Mouse (Mus musculus) midbrain, embryonic 13.5 days (tissue): ENCODE results near the gene Gcnt2. TPM values are rescaled to one million over a fixed set of nuclear protein-coding genes. Genes with fewer than 3 reads are reported as not detected.
"Not testable (repeated sequence)": the region's sequence is repeated elsewhere in the genome, so short reads cannot be mapped to it uniquely, and the experiment has no call there.

Experiments
- ATAC-seq: fragments of 200-750 bp; cut with Nextera tagmentation; 2 replicates; pipeline ENCODE4 v1.8.0; 2017; ENCODE audit warnings: mild to moderate bottlenecking, moderate TSS enrichment, moderate library complexity
- H3K27ac ChIP-seq: fragments of 300-500 bp; sonication (generic); 2 replicates; pipeline ENCODE4 v1.5.1; 2015; ENCODE audit warnings: inconsistent platforms, mild to moderate bottlenecking, moderate library complexity
- H3K27me3 ChIP-seq: fragments of 300-500 bp; sonication (generic); 2 replicates; pipeline ENCODE4 v1.6.1; 2015; ENCODE audit warnings: mild to moderate bottlenecking, inconsistent platforms
- H3K36me3 ChIP-seq: fragments of 300-500 bp; sonication (generic); 2 replicates; pipeline ENCODE4 v1.6.1; 2015; ENCODE audit warnings: mild to moderate bottlenecking, inconsistent platforms
- H3K4me1 ChIP-seq: fragments of 300-500 bp; sonication (generic); replicated peaks from 2 replicates; pipeline ENCODE4 v1.6.1; 2015; ENCODE audit warnings: inconsistent platforms
- H3K4me2 ChIP-seq: fragments of 300-500 bp; sonication (generic); replicated peaks from 2 replicates; pipeline ENCODE4 v1.6.1; 2015; ENCODE audit warnings: moderate library complexity, mild to moderate bottlenecking, inconsistent platforms
- H3K4me3 ChIP-seq: fragments of 300-500 bp; sonication (generic); replicated peaks from 2 replicates; pipeline ENCODE4 v1.5.1; 2015; ENCODE audit warnings: mild to moderate bottlenecking, inconsistent platforms
- H3K9ac ChIP-seq: fragments of 300-500 bp; sonication (generic); replicated peaks from 2 replicates; pipeline ENCODE4 v1.6.1; 2015; ENCODE audit warnings: mild to moderate bottlenecking, inconsistent platforms
- H3K9me3 ChIP-seq: fragments of 300-500 bp; sonication (generic); 2 replicates; pipeline ENCODE4 v1.6.1; 2016; ENCODE audit warnings: mild to moderate bottlenecking, inconsistent platforms
- WGBS: fragments of 180-500 bp; shearing (Covaris S2); methylation state at CpG from one replicate; pipeline ENCODE4 v1.1.7; 2015; 5-methylcytosine and 5-hydroxymethylcytosine counted together
- microRNA-seq: library from miRNA; unstranded; fragments of <30 nt; microRNA quantifications from one replicate; pipeline ENCODE4, GENCODE M21; 2016
- polyA plus RNA-seq: library from polyadenylated mRNA; unstranded; fragments of >200 nt; fragmentation: Nextera tagmentation; extraction: Ambion mirVana; gene quantifications from 2 replicates; pipeline ENCODE4 v1.2.1, GENCODE M21; 2015

The Gcnt2 gene
- polyA plus RNA-seq, 1 experiment from 2014 or later: 3.6 TPM

GRCm38 (mm10) chr13:40994487-40995263 lies 135.1 kb downstream of the Gcnt2 start:
- no peaks in the 10 kb centered on the region for H3K27me3 ChIP-seq
- WGBS: 14% methylated on average over 8 of the region's 8 CpGs
- no peak overlapping the region for H3K9ac ChIP-seq
- no peak overlapping the region for H3K4me3 ChIP-seq
- H3K4me2 ChIP-seq: 0 out of 2 replicates have a peak overlapping the region, but pooled peaks have one; percentile 3
- ATAC-seq: peak; percentile 45; the same call in 1 of the 2 replicates
- no peaks in the 10 kb centered on the region for H3K36me3 ChIP-seq
- H3K9me3 ChIP-seq: no peaks in the 10 kb centered on the region
- H3K4me1 ChIP-seq: peaks cover 9% of the 10 kb centered on the region; the same call in 1 of the 2 replicates
- H3K27ac ChIP-seq: no peak overlapping the region; the same call in 1 of the 2 replicates

GRCm38 (mm10) chr13:40998537-40998936 lies 139.0 kb downstream of the Gcnt2 start:
- WGBS: 89% methylated on average over 5 of the region's 5 CpGs

GRCm38 (mm10) chr13:41000140-41000925 lies 140.8 kb downstream of the Gcnt2 start:
- H3K9me3 ChIP-seq: no peaks in the 10 kb centered on the region
- ATAC-seq: peak; percentile 55
- H3K27me3 ChIP-seq: no peaks in the 10 kb centered on the region
- peak overlapping the region; percentile 94 for H3K4me3 ChIP-seq
- 2% methylated on average over 25 of the region's 25 CpGs for WGBS
- H3K9ac ChIP-seq: peak overlapping the region; percentile 74
- peaks cover 10% of the 10 kb centered on the region for H3K36me3 ChIP-seq
- peak overlapping the region; percentile 75 for H3K4me2 ChIP-seq
- peaks cover 22% of the 10 kb centered on the region for H3K4me1 ChIP-seq
- H3K27ac ChIP-seq: peak overlapping the region; percentile 89

More at GRCm38 (mm10) chr13:40998537-40998936, 139.0 kb downstream of the Gcnt2 start:
- H3K4me2 ChIP-seq, H3K36me3 ChIP-seq, H3K27me3 ChIP-seq, H3K9me3 ChIP-seq, H3K4me3 ChIP-seq, H3K9ac ChIP-seq, H3K27ac ChIP-seq, ATAC-seq: not testable (repeated sequence)
- H3K4me1 ChIP-seq: peaks cover 30% of the 10 kb centered on the region

- Histone ChIP-seq H3K4me1 (peaks cover 22% of the 10 kb centered on the region), H3K9ac (peak within 1 kb of the TSS; percentile 90), H3K27me3 (no peaks in the 10 kb centered on the region), H3K4me2 (peak within 1 kb of the TSS; percentile 91), H3K36me3 (peaks cover 18% of the 10 kb centered on the region), H3K4me3 (peak within 1 kb of the TSS; percentile 94), H3K27ac (peak within 1 kb of the TSS; percentile 89), H3K9me3 (no peaks in the 10 kb centered on the region)
- peak; percentile 98 for ATAC-seq
- under 1% methylated on average over 58 of the region's 58 CpGs for WGBS
Observed at GRCm38 (mm10) chr13:41000926-41001639, 141.5 kb downstream of the Gcnt2 start, which contains the start of gene Pak1ip1. TSS of gene Pak1ip1 (plus strand) at chr13:41001023.

- H3K27me3 ChIP-seq: no peaks in the 10 kb centered on the region
- no peak overlapping the region for H3K27ac ChIP-seq
- H3K9ac ChIP-seq: no peak overlapping the region
- H3K36me3 ChIP-seq: peaks cover 26% of the 10 kb centered on the region
- peaks cover 22% of the 10 kb centered on the region for H3K4me1 ChIP-seq
- no peaks in the 10 kb centered on the region for H3K9me3 ChIP-seq
- peak overlapping the region; percentile 91 for H3K4me2 ChIP-seq
- WGBS: 84% methylated on average over 5 of the region's 5 CpGs
- no peak for ATAC-seq
- H3K4me3 ChIP-seq: peak overlapping the region; percentile 94
Observed at GRCm38 (mm10) chr13:41002001-41002400, 142.4 kb downstream of the Gcnt2 start.

GRCm38 (mm10) chr13:41006244-41006643 lies 146.7 kb downstream of the Gcnt2 start:
- 98% methylated on average over 4 of the region's 4 CpGs for WGBS

GRCm38 (mm10) chr13:41008271-41008670 lies 148.7 kb downstream of the Gcnt2 start:
- Histone ChIP-seq H3K27ac (no peak overlapping the region), H3K36me3 (peaks cover 88% of the 10 kb centered on the region), H3K4me3 (no peak overlapping the region), H3K4me2 (no peak overlapping the region), H3K4me1 (no peaks in the 10 kb centered on the region), H3K9ac (no peak overlapping the region), H3K27me3 (no peaks in the 10 kb centered on the region), H3K9me3 (no peaks in the 10 kb centered on the region)
- ATAC-seq: no peak
- 94% methylated on average over 10 of the region's 10 CpGs for WGBS

More at GRCm38 (mm10) chr13:41006244-41006643, 146.7 kb downstream of the Gcnt2 start:
- Histone ChIP-seq H3K4me2 (no peak overlapping the region), H3K9me3 (no peaks in the 10 kb centered on the region), H3K4me3 (no peak overlapping the region), H3K4me1 (peaks cover 14% of the 10 kb centered on the region), H3K27me3 (no peaks in the 10 kb centered on the region), H3K27ac (no peak overlapping the region), H3K36me3 (peaks cover 68% of the 10 kb centered on the region), H3K9ac (no peak overlapping the region)
- ATAC-seq: no peak

- Histone ChIP-seq H3K9me3 (no peaks in the 10 kb centered on the region), H3K36me3 (peaks cover 92% of the 10 kb centered on the region), H3K4me1 (no peaks in the 10 kb centered on the region), H3K27ac (no peak overlapping the region), H3K9ac (no peak overlapping the region), H3K27me3 (no peaks in the 10 kb centered on the region), H3K4me2 (no peak overlapping the region), H3K4me3 (no peak overlapping the region)
- ATAC-seq: no peak
- WGBS: 89% methylated on average over 8 of the region's 8 CpGs
Observed at GRCm38 (mm10) chr13:41008946-41009345, 149.4 kb downstream of the Gcnt2 start.

Small RNA genes lying within 50 kb of the gene (microRNA-seq; reads per million reads assigned to microRNA genes)
- not detected for gene Mir5124a

Other genes starting within 250 kb of the Gcnt2 start
- 8.9 and 9.2 TPM in 2 replicates for gene Tfap2a, start 121.4 kb upstream of the Gcnt2 start, polyA plus RNA-seq
- gene Pak1ip1, start 141.3 kb downstream of the Gcnt2 start, polyA plus RNA-seq: 71.6 and 73.0 TPM in 2 replicates
- 124 and 135 TPM in 2 replicates for gene Tmem14c, start 156.5 kb downstream of the Gcnt2 start, polyA plus RNA-seq
- 0.73 and 0.79 TPM in 2 replicates for gene Mak, start 220.0 kb downstream of the Gcnt2 start, polyA plus RNA-seq